Mouse (Mus musculus): ENCODE results near the gene Fancc. TPM values are rescaled to one million over a fixed set of nuclear protein-coding genes. Genes with fewer than 3 reads are reported as not detected.

The Fancc gene
- polyA plus RNA-seq, 1 experiment = 9.0 TPM

DNA sequence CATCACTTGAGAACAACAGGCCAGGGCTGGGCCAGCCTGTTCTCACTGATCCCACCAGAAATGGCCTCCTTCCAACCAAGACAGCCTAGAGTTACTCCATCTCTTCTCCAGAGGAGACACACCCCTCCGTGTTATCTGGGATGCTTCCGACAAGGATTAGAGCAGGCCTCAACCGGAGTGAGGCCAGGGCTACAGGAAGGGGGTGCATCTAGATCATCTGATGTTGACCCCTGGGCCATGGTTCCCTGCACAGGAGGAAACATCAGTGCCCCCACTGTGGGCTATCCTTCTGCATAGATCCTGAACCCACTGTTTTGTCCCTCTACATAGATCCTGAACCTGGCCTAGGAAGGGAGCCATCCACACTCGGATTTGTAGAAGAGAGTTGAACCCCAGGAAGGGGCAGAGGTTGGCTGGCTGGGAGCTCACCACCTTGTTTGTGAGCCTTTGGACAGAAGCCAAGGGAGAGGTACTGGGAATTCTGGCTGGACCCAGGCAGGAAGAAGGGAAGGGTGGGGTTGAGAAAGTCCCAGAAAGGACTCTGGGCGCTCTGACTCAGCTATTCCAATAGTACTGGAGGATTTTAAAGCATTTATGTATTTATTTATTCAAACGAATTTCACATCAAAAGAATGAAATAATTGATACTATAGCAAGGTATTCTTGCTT lies 192.8 kb downstream of the Fancc start:
- 37% methylated on average over 6 of the region's 6 CpGs for WGBS
- DNase-seq = peak; percentile 84

DNA sequence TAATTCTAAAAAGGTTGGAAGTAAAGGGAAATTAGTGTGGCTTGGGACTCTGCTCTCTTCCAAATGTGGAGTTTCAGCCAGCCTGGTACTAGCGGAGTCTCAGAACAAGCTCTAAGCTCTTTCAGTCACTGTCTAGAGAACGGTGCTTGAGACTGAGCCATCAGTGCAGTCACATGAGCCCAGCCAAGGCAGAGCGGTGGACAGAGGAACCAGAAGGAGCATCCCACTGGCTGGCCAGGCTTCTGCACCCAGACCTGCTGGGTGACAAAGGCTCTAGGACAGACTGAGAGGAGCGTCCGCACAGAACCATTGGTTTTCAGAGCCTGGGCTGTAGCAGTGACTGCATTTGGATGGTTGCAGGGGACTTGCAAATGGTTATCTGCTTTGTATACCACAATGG lies 194.7 kb downstream of the Fancc start:
- 81% methylated on average over 5 of the region's 5 CpGs for WGBS
- no peaks in the 10 kb centered on the region for H3K27me3 ChIP-seq (replicated peaks; ENCODE audit: control insufficient read depth, insufficient read depth, low read length)
- H3K27ac ChIP-seq (ENCODE audit: insufficient read depth, low read depth, low read length) = no peak overlapping the region
- peaks cover 8% of the 10 kb centered on the region for H3K36me3 ChIP-seq (ENCODE audit: control insufficient read depth, insufficient read depth, low read length)
- H3K4me3 ChIP-seq (ENCODE audit: insufficient read depth, low read depth, low read length) = no peak overlapping the region
- no peak for TF ChIP-seq POLR2A (IDR thresholded peaks at IDR 0.05; ENCODE audit: low read depth, low read length)
- H3K4me1 ChIP-seq (ENCODE audit: control insufficient read depth, insufficient read depth, low read length) = peaks cover 12% of the 10 kb centered on the region
- no peak for DNase-seq

More for the DNA sequence above, 192.8 kb downstream of the Fancc start:
- Histone ChIP-seq H3K27me3 (replicated peaks; ENCODE audit: control insufficient read depth, insufficient read depth, low read length) (no peaks in the 10 kb centered on the region), H3K27ac (ENCODE audit: insufficient read depth, low read depth, low read length) (peak overlapping the region; percentile 41), H3K4me3 (ENCODE audit: insufficient read depth, low read depth, low read length) (no peak overlapping the region), H3K36me3 (ENCODE audit: control insufficient read depth, insufficient read depth, low read length) (peaks cover 2% of the 10 kb centered on the region; the same call in 1 of the 2 replicates), H3K4me1 (ENCODE audit: control insufficient read depth, insufficient read depth, low read length) (peaks cover 12% of the 10 kb centered on the region)
- TF ChIP-seq CTCF (conservative IDR thresholded peaks at IDR 0.05; ENCODE audit: insufficient read depth, insufficient read length, low read depth, low read length) = no peak
- TF ChIP-seq POLR2A (IDR thresholded peaks at IDR 0.05; ENCODE audit: low read depth, low read length) = no peak

DNA sequence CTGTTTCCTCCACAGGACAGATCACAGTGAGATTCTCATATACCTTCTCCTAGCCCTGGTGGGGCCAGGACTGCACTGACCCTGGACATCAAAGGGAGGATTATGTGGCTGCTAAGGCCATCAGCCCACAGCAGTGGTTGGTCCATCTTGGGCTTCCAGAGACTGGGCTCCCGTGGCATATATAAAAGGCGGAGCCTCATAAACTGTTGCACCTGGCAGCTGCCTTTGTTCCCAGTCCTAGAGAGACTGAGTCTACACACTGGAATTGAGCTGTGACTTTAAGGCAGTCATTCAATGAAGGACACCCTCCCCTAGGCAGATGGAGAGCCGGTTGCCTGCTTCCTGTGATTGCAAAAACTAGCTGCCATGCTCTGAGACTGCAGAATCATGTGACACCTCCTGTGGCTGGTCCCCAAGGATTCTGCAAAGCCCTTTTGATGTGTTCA lies 195.3 kb downstream of the Fancc start:
- 39% methylated on average over 3 of the region's 3 CpGs for WGBS
- peaks cover 12% of the 10 kb centered on the region for H3K4me1 ChIP-seq (ENCODE audit: control insufficient read depth, insufficient read depth, low read length)
- no peak overlapping the region for H3K27ac ChIP-seq (ENCODE audit: insufficient read depth, low read depth, low read length)
- H3K36me3 ChIP-seq (ENCODE audit: control insufficient read depth, insufficient read depth, low read length) = peaks cover 8% of the 10 kb centered on the region
- TF ChIP-seq POLR2A (IDR thresholded peaks at IDR 0.05; ENCODE audit: low read depth, low read length) = no peak
- no peak for TF ChIP-seq CTCF (conservative IDR thresholded peaks at IDR 0.05; ENCODE audit: insufficient read depth, insufficient read length, low read depth, low read length)
- DNase-seq = no peak
- no peak overlapping the region for H3K4me3 ChIP-seq (ENCODE audit: insufficient read depth, low read depth, low read length)
- no peaks in the 10 kb centered on the region for H3K27me3 ChIP-seq (replicated peaks; ENCODE audit: control insufficient read depth, insufficient read depth, low read length)

DNA sequence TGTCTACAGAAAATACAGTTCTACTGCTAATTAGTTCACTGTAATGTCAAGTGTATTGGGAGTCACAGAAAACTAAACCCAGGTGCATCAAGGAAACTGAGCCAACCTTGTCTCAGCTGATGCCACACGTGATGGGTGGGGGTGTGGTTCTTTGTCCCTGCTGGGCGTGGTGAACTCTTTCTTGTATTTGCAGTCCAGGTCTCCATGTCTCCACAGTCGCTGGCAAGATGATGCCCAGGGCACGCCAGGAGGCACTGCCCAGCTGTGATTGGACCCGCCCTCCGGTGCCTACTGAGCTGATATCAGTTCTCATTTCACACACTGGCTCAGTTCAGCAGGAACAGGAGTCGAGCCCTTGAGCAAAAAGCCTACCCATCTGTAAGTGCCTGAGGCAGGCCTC lies 196.1 kb downstream of the Fancc start:
- DNase-seq = no peak
- TF ChIP-seq POLR2A (IDR thresholded peaks at IDR 0.05; ENCODE audit: low read depth, low read length) (no peak), CTCF (conservative IDR thresholded peaks at IDR 0.05; ENCODE audit: insufficient read depth, insufficient read length, low read depth, low read length) (no peak)
- WGBS = 47% methylated on average over 7 of the region's 7 CpGs
- Histone ChIP-seq H3K4me1 (ENCODE audit: control insufficient read depth, insufficient read depth, low read length) (peaks cover 16% of the 10 kb centered on the region), H3K36me3 (ENCODE audit: control insufficient read depth, insufficient read depth, low read length) (peaks cover 8% of the 10 kb centered on the region), H3K4me3 (ENCODE audit: insufficient read depth, low read depth, low read length) (no peak overlapping the region), H3K27ac (ENCODE audit: insufficient read depth, low read depth, low read length) (no peak overlapping the region; the same call in 1 of the 2 replicates), H3K27me3 (replicated peaks; ENCODE audit: control insufficient read depth, insufficient read depth, low read length) (no peaks in the 10 kb centered on the region)

DNA sequence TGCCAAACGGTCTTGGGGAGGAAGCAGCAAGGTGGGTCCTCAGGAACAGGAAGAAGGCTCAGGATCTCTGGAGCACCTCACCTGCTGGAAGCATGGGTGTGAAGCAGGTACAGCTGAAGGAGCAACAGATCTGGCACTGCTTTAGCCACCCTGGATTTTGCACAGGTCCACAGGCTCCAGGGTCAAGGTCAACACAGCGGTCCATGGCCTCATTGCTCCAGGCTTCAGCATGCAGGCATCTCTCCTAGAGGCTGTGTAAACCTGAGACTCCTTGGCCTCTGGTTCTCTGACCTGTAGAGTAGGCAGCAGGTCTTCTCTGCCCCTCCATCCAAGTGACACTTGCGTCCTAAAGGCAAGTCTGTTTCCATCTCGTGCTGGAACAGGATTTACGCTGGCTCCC lies 198.1 kb downstream of the Fancc start:
- peaks cover 8% of the 10 kb centered on the region for H3K36me3 ChIP-seq (ENCODE audit: control insufficient read depth, insufficient read depth, low read length)
- no peak for DNase-seq
- WGBS = 64% methylated on average over 5 of the region's 5 CpGs

DNA sequence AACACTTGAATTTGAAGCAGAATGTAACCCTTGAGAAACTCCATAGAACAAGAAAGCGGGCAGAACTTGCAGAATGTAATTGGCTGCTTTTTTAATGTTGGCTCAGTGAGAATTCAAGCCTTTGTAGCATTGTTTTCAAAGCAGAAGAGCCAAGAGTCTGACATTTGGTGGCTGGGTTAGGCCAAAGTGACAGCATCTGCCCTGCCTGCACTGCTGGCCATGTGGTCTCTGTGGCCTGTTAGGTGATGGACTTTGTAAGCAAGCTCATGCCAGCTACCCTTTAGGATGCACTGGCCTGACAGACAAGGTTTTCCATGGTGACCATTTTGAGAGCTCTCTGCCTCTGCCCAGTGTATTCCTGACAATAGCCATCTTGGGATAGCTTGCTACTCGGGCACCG lies 199.1 kb downstream of the Fancc start:
- Histone ChIP-seq H3K4me1 (ENCODE audit: control insufficient read depth, insufficient read depth, low read length) (peaks cover 21% of the 10 kb centered on the region), H3K27ac (ENCODE audit: insufficient read depth, low read depth, low read length) (no peak overlapping the region), H3K27me3 (replicated peaks; ENCODE audit: control insufficient read depth, insufficient read depth, low read length) (no peaks in the 10 kb centered on the region), H3K4me3 (ENCODE audit: insufficient read depth, low read depth, low read length) (no peak overlapping the region), H3K36me3 (ENCODE audit: control insufficient read depth, insufficient read depth, low read length) (peaks cover 8% of the 10 kb centered on the region)
- no peak for DNase-seq
- 93% methylated on average over 3 of the region's 3 CpGs for WGBS
- TF ChIP-seq CTCF (conservative IDR thresholded peaks at IDR 0.05; ENCODE audit: insufficient read depth, insufficient read length, low read depth, low read length) = no peak
- no peak for TF ChIP-seq POLR2A (IDR thresholded peaks at IDR 0.05; ENCODE audit: low read depth, low read length)

More for the DNA sequence above, 198.1 kb downstream of the Fancc start:
- Histone ChIP-seq H3K4me3 (ENCODE audit: insufficient read depth, low read depth, low read length) (no peak overlapping the region), H3K4me1 (ENCODE audit: control insufficient read depth, insufficient read depth, low read length) (peaks cover 14% of the 10 kb centered on the region), H3K27me3 (replicated peaks; ENCODE audit: control insufficient read depth, insufficient read depth, low read length) (no peaks in the 10 kb centered on the region), H3K27ac (ENCODE audit: insufficient read depth, low read depth, low read length) (no peak overlapping the region)
- TF ChIP-seq POLR2A (IDR thresholded peaks at IDR 0.05; ENCODE audit: low read depth, low read length) = no peak
- no peak for TF ChIP-seq CTCF (conservative IDR thresholded peaks at IDR 0.05; ENCODE audit: insufficient read depth, insufficient read length, low read depth, low read length)

DNA sequence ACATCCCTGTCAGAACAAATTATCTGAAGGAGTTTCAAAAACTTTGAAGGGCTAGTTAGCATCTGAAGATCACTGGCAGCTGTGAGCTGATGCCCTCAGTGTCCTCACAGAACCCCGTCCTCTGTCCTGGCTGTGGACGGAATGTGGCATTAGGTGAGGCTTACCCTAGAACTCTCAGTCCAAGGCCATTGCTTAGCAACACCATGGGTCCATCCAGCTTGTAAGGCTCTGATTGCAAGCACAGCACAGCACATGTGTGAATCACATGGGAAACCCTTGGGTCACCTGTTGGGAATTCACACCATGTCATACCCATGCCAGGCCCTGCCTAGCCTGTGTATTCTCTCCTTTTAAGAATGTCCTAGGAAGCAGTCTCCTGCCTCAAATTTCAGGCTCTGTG lies 200.1 kb downstream of the Fancc start:
- no peak for TF ChIP-seq CTCF (conservative IDR thresholded peaks at IDR 0.05; ENCODE audit: insufficient read depth, insufficient read length, low read depth, low read length)
- WGBS = 81% methylated on average over 2 of the region's 2 CpGs

More for the DNA sequence above, 200.1 kb downstream of the Fancc start:
- H3K4me1 ChIP-seq (ENCODE audit: control insufficient read depth, insufficient read depth, low read length) = peaks cover 21% of the 10 kb centered on the region
- no peaks in the 10 kb centered on the region for H3K27me3 ChIP-seq (replicated peaks; ENCODE audit: control insufficient read depth, insufficient read depth, low read length)
- H3K4me3 ChIP-seq (ENCODE audit: insufficient read depth, low read depth, low read length) = no peak overlapping the region
- peaks cover 8% of the 10 kb centered on the region for H3K36me3 ChIP-seq (ENCODE audit: control insufficient read depth, insufficient read depth, low read length)
- DNase-seq = no peak
- H3K27ac ChIP-seq (ENCODE audit: insufficient read depth, low read depth, low read length) = no peak overlapping the region

All from kidney, adult 2 months (tissue).